8 mouse cellular contexts compared by ENCODE assay signal in genomic region chr17:46383294-46384060, GRCm38 (mm10). TPM values are rescaled to one million over a fixed set of nuclear protein-coding genes. Genes with fewer than 3 reads are reported as not detected.
DNase-seq lines count a peak whose midpoint lies in the region; ATAC-seq lines count a peak whose summit lies in the region.

Zfp318 (plus strand) TSS chr17:46383731.

- H3K4me2 ChIP-seq in kidney, embryonic 15.5 days, result peak within 1 kb of the TSS; percentile 82

- H3K27ac ChIP-seq in heart, embryonic 10.5 days, result peak within 1 kb of the TSS; percentile 97
- H3K27ac ChIP-seq in kidney, embryonic 15.5 days, result peak within 1 kb of the TSS; percentile 90

- peaks cover 13% of the 10 kb centered on the region; the same call in 1 of the 2 replicates for H3K36me3 ChIP-seq in heart, embryonic 10.5 days
- peaks cover 17% of the 10 kb centered on the region for H3K36me3 ChIP-seq in kidney, embryonic 15.5 days

- H3K4me3 ChIP-seq in heart, embryonic 10.5 days, result peak within 1 kb of the TSS; percentile 86
- H3K4me3 ChIP-seq in kidney, embryonic 15.5 days (replicated peaks), result peak within 1 kb of the TSS; percentile 94

- H3K9ac ChIP-seq in kidney, embryonic 15.5 days, result peak within 1 kb of the TSS; percentile 93

- H3K4me1 ChIP-seq in heart, embryonic 10.5 days, result peaks cover 19% of the 10 kb centered on the region
- peaks cover 14% of the 10 kb centered on the region for H3K4me1 ChIP-seq in kidney, embryonic 15.5 days

- peak; percentile 98 for DNase-seq in B cell, adult 2 months
- peak; percentile 98 for DNase-seq in brain, adult 2 months (ENCODE audit: low read depth, low spot score)
- DNase-seq in heart, embryonic 10.5 days (ENCODE audit: low spot score), result peak; percentile 98
- DNase-seq in liver, result peak; percentile 98
- DNase-seq in spleen, postnatal 4 days (ENCODE audit: low spot score in 2 of 2), result peak; percentile 94 to 96

- ATAC-seq in erythroblast, adult 5-6 weeks (replicated peaks; ENCODE audit: low FRiP score, poor library complexity, severe bottlenecking), result peak; percentile 91
- peak; percentile 98 for ATAC-seq in kidney, embryonic 15.5 days (replicated peaks; ENCODE audit: low FRiP score)
- peak; percentile 83 for ATAC-seq in monocyte, adult 5-6 weeks (replicated peaks; ENCODE audit: insufficient number of reproducible peaks, low FRiP score, low TSS enrichment, poor library complexity, severe bottlenecking)

- no peaks in the 10 kb centered on the region for H3K27me3 ChIP-seq in heart, embryonic 10.5 days (ENCODE audit: insufficient read depth, poor library complexity, severe bottlenecking)
- H3K27me3 ChIP-seq in kidney, embryonic 15.5 days, result no peaks in the 10 kb centered on the region

- WGBS in heart, embryonic 10.5 days, result 1% methylated on average over 105 of the region's 105 CpGs
- WGBS in kidney, embryonic 15.5 days, result 0% methylated on average over 87 of the region's 105 CpGs

- H3K9me3 ChIP-seq in heart, embryonic 10.5 days, result no peaks in the 10 kb centered on the region
- H3K9me3 ChIP-seq in kidney, embryonic 15.5 days (replicated peaks), result no peaks in the 10 kb centered on the region

RNA-seq across cellular contexts. Expression of gene Zfp318, which starts in this region (rescaled TPM):
- 3.6 and 5.6 TPM in 2 replicates for total RNA-seq in erythroblast, adult 5-6 weeks (2015; ENCODE audit: low replicate concordance)
- 3.9 and 4.7 TPM in 2 replicates for total RNA-seq in erythroblast, adult 5-6 weeks (2017; ENCODE audit: low replicate concordance)
- 6.1 and 7.0 TPM in 2 replicates for polyA plus RNA-seq in heart, embryonic 10.5 days (2016; fragmentation: Nextera tagmentation; extraction: Ambion mirVana)
- 9.9 and 10.3 TPM in 2 replicates for polyA plus RNA-seq in kidney, embryonic 15.5 days (2015; fragmentation: Nextera tagmentation; extraction: Ambion mirVana)
- 23.5 to 54.0 TPM (median 33.9 TPM) in 3 replicates for total RNA-seq in monocyte, adult 5-6 weeks (2017)

Comparison
In these comparisons a context has a peak if more than half of its experiments do, and no peak if none do; other contexts are left out.
1. Peak in every context shown above with its lines: DNase-seq, ATAC-seq, H3K4me3 ChIP-seq and H3K27ac ChIP-seq.